Mouse (Mus musculus) lung, embryonic 14.5 days (tissue): ENCODE data around the gene Arid5b. TPM values are rescaled to one million over a fixed set of nuclear protein-coding genes. Genes with fewer than 3 reads are reported as not detected.
A peak's percentile ranks its signal among the peaks of the same experiment; 100 is the strongest.

Source experiments
- ATAC-seq: fragments of 200-750 bp; cut with Nextera tagmentation; 2 replicates; pipeline ENCODE4 v1.8.0; 2017; ENCODE audit warnings: mild to moderate bottlenecking, moderate TSS enrichment, moderate library complexity; ENCODE audit not compliant: insufficient read depth
- DNase-seq: peaks from one replicate; pipeline ENCODE4 v3.0.0-alpha.2; 2015
- H3K27ac ChIP-seq: fragments of 300-500 bp; sonication (generic); 2 replicates; pipeline ENCODE4 v1.5.1; 2014; ENCODE audit warnings: low read depth, mild to moderate bottlenecking, moderate library complexity
- H3K27me3 ChIP-seq: fragments of 300-500 bp; sonication (generic); 2 replicates; pipeline ENCODE4 v1.6.1; 2014; ENCODE audit warnings: low read length, control low read depth; ENCODE audit not compliant: insufficient read depth
- H3K36me3 ChIP-seq: fragments of 300-500 bp; sonication (generic); 2 replicates; pipeline ENCODE4 v1.6.1; 2014; ENCODE audit warnings: control low read depth; ENCODE audit not compliant: insufficient read depth
- H3K4me1 ChIP-seq: fragments of 300-500 bp; sonication (generic); 2 replicates; pipeline ENCODE4 v1.6.1; 2014; ENCODE audit warnings: antibody characterized with exemption, control low read depth; ENCODE audit not compliant: insufficient read depth
- H3K4me2 ChIP-seq: fragments of 300-500 bp; sonication (generic); 2 replicates; pipeline ENCODE4 v1.6.1; 2014; ENCODE audit warnings: mild to moderate bottlenecking
- H3K4me3 ChIP-seq: fragments of 300-500 bp; sonication (generic); 2 replicates; pipeline ENCODE4 v1.5.1; 2014; ENCODE audit warnings: low read depth, low read length
- H3K9ac ChIP-seq: fragments of 300-500 bp; sonication (generic); 2 replicates; pipeline ENCODE4 v1.6.1; 2014
- H3K9me3 ChIP-seq: fragments of 300-500 bp; sonication (generic); 2 replicates; pipeline ENCODE4 v1.6.1; 2016; ENCODE audit warnings: low read depth, low read length, control low read depth
- CTCF ChIP-seq: IDR thresholded peaks from 2 replicates; pipeline ENCODE4 v1.5.1; 2016; ENCODE audit warnings: antibody characterized with exemption, low read depth
- WGBS: fragments of 180-500 bp; shearing (Covaris S2); extraction: QIAGEN DNeasy Blood & Tissue Kit; methylation state at CpG from one replicate; pipeline ENCODE4 v1.1.7; 2014; 5-methylcytosine and 5-hydroxymethylcytosine counted together
- polyA plus RNA-seq: library from polyadenylated mRNA; unstranded; fragments of >200 nt; fragmentation: Nextera tagmentation; extraction: Ambion mirVana; gene quantifications from 2 replicates; pipeline ENCODE4 v1.2.1, GENCODE M21; 2014

The Arid5b gene
- polyA plus RNA-seq, 1 experiment from 2014 or later, result 41.2 TPM

GRCm38 (mm10) chr10:68257358-68258056, 21.0 kb downstream of the Arid5b start:
- ATAC-seq (no peak), DNase-seq (no peak)
- whole genome bisulfite sequencing, result 93% methylated on average over 10 of the region's 10 CpGs

GRCm38 (mm10) chr10:68256134-68256533, 22.4 kb downstream of the Arid5b start:
- TF ChIP-seq CTCF, result no peak
- WGBS, result 77% methylated on average over 3 of the region's 3 CpGs
- Histone ChIP-seq H3K9ac (no peak overlapping the region), H3K4me2 (no peak overlapping the region), H3K4me1 (no peaks in the 10 kb centered on the region), H3K4me3 (no peak overlapping the region), H3K9me3 (no peaks in the 10 kb centered on the region), H3K36me3 (peaks cover 27% of the 10 kb centered on the region), H3K27ac (no peak overlapping the region), H3K27me3 (no peaks in the 10 kb centered on the region)
- no peak for DNase-seq
- ATAC-seq, result no peak

More at GRCm38 (mm10) chr10:68257358-68258056, 21.0 kb downstream of the Arid5b start:
- H3K36me3 ChIP-seq, result peaks cover 29% of the 10 kb centered on the region
- H3K9me3 ChIP-seq, result no peaks in the 10 kb centered on the region
- TF ChIP-seq CTCF, result no peak
- H3K27me3 ChIP-seq, result no peaks in the 10 kb centered on the region
- no peak overlapping the region for H3K4me2 ChIP-seq
- no peak overlapping the region for H3K9ac ChIP-seq
- no peaks in the 10 kb centered on the region for H3K4me1 ChIP-seq
- H3K27ac ChIP-seq, result no peak overlapping the region
- H3K4me3 ChIP-seq, result no peak overlapping the region

GRCm38 (mm10) chr10:68253452-68254117, 25.0 kb downstream of the Arid5b start:
- Histone ChIP-seq H3K27me3 (no peaks in the 10 kb centered on the region), H3K4me3 (no peak overlapping the region), H3K27ac (no peak overlapping the region), H3K4me2 (no peak overlapping the region), H3K9ac (no peak overlapping the region), H3K9me3 (no peaks in the 10 kb centered on the region), H3K36me3 (peaks cover 5% of the 10 kb centered on the region; the same call in 1 of the 2 replicates), H3K4me1 (0 out of 2 replicates have a peak, but pooled peaks cover 3% of the 10 kb centered on the region)
- ATAC-seq (no peak), DNase-seq (no peak)
- TF ChIP-seq CTCF, result no peak
- 65% methylated on average over 7 of the region's 7 CpGs for WGBS

- WGBS, result 87% methylated on average over 4 of the region's 4 CpGs
These were observed 25.9 kb downstream of the Arid5b start for GRCm38 (mm10) chr10:68252650-68253049.

GRCm38 (mm10) chr10:68249355-68249782, 29.2 kb downstream of the Arid5b start:
- no peaks in the 10 kb centered on the region for H3K9me3 ChIP-seq
- H3K4me1 ChIP-seq, result 0 out of 2 replicates have a peak, but pooled peaks cover 10% of the 10 kb centered on the region
- H3K4me2 ChIP-seq, result no peak overlapping the region
- ATAC-seq (no peak), DNase-seq (no peak)
- no peaks in the 10 kb centered on the region for H3K36me3 ChIP-seq
- no peak for TF ChIP-seq CTCF
- no peak overlapping the region for H3K9ac ChIP-seq
- 64% methylated on average over 6 of the region's 6 CpGs for WGBS
- H3K27ac ChIP-seq, result no peak overlapping the region
- H3K27me3 ChIP-seq, result no peaks in the 10 kb centered on the region
- H3K4me3 ChIP-seq, result no peak overlapping the region

More at GRCm38 (mm10) chr10:68252650-68253049, 25.9 kb downstream of the Arid5b start:
- H3K4me1 ChIP-seq, result 0 out of 2 replicates have a peak, but pooled peaks cover 6% of the 10 kb centered on the region
- DNase-seq (no peak), ATAC-seq (no peak)
- H3K4me3 ChIP-seq, result no peak overlapping the region
- H3K27ac ChIP-seq, result no peak overlapping the region
- TF ChIP-seq CTCF, result no peak
- H3K36me3 ChIP-seq, result peaks cover 5% of the 10 kb centered on the region; the same call in 1 of the 2 replicates
- H3K4me2 ChIP-seq, result no peak overlapping the region
- no peaks in the 10 kb centered on the region for H3K27me3 ChIP-seq
- no peak overlapping the region for H3K9ac ChIP-seq
- no peaks in the 10 kb centered on the region for H3K9me3 ChIP-seq

GRCm38 (mm10) chr10:68248281-68249015, 30.1 kb downstream of the Arid5b start:
- ATAC-seq (no peak), DNase-seq (peak; percentile 46)
- Histone ChIP-seq H3K27me3 (no peaks in the 10 kb centered on the region), H3K4me3 (no peak overlapping the region), H3K4me2 (no peak overlapping the region), H3K36me3 (no peaks in the 10 kb centered on the region), H3K9ac (no peak overlapping the region), H3K27ac (peak overlapping the region; percentile 25; the same call in 1 of the 2 replicates), H3K4me1 (0 out of 2 replicates have a peak, but pooled peaks cover 10% of the 10 kb centered on the region), H3K9me3 (no peaks in the 10 kb centered on the region)
- TF ChIP-seq CTCF, result no peak
- 27% methylated on average over 9 of the region's 9 CpGs for WGBS
